Mouse (Mus musculus) liver, adult 2 months (tissue): ENCODE data around the gene Pax6. TPM values are rescaled to one million over a fixed set of nuclear protein-coding genes. Genes with fewer than 3 reads are reported as not detected.

Experiments
- DNase-seq: peaks from one replicate; pipeline ENCODE4 v3.0.0-alpha.2; 2011; ENCODE audit warnings: low read depth, low spot score; ENCODE audit errors: extremely low read depth
- H3K27ac ChIP-seq: fragments of 200-500 bp; replicated peaks from 2 replicates; pipeline ENCODE4 v1.5.1; 2012; ENCODE audit warnings: low read depth, mild to moderate bottlenecking, control low read depth, inconsistent platforms, low read length; ENCODE audit not compliant: insufficient read depth
- H3K27me3 ChIP-seq: fragments of 200-500 bp; 2 replicates; pipeline ENCODE4 v1.6.1; 2012; ENCODE audit warnings: mild to moderate bottlenecking, moderate library complexity, low read length, inconsistent platforms; ENCODE audit not compliant: control insufficient read depth, insufficient read depth
- H3K36me3 ChIP-seq: fragments of 200-500 bp; 2 replicates; pipeline ENCODE4 v1.6.1; 2012; ENCODE audit warnings: low read length, inconsistent platforms; ENCODE audit not compliant: control insufficient read depth, insufficient read depth
- H3K4me1 ChIP-seq: fragments of 200-500 bp; 2 replicates; pipeline ENCODE4 v1.6.1; 2011; ENCODE audit warnings: low read length; ENCODE audit not compliant: control insufficient read depth, insufficient read depth
- H3K4me3 ChIP-seq: fragments of 200-500 bp; 2 replicates; pipeline ENCODE4 v1.5.1; 2011; ENCODE audit warnings: low read depth, mild to moderate bottlenecking, control low read depth, low read length, moderate library complexity; ENCODE audit not compliant: insufficient read depth
- H3K79me2 ChIP-seq: fragments of 200-500 bp; 2 replicates; pipeline ENCODE4 v1.6.1; 2012; ENCODE audit warnings: inconsistent platforms, mild to moderate bottlenecking, low read length, moderate library complexity; ENCODE audit not compliant: control insufficient read depth, insufficient read depth
- H3K9ac ChIP-seq: fragments of 200-500 bp; 2 replicates; pipeline ENCODE4 v1.6.1; 2012; ENCODE audit warnings: low read depth, mild to moderate bottlenecking, control low read depth, inconsistent platforms, low read length
- CTCF ChIP-seq: fragments of 200-500 bp; IDR thresholded peaks from 2 replicates; pipeline ENCODE4 v1.5.1; 2011; ENCODE audit warnings: low read depth, low read length, control low read depth
- POLR2A ChIP-seq: fragments of 200-500 bp; IDR thresholded peaks from 2 replicates; pipeline ENCODE4 v1.6.1; 2011; ENCODE audit warnings: low read length, control low read depth; ENCODE audit not compliant: insufficient read depth; ENCODE audit errors: extremely low read depth
- WGBS: fragments of 180-500 bp; shearing (Covaris S2); methylation state at CpG from one replicate; pipeline ENCODE4 v1.1.7; 2018; 5-methylcytosine and 5-hydroxymethylcytosine counted together
- polyA plus RNA-seq: library from polyadenylated mRNA; depleted of rRNA; stranded (reverse); fragments of >200 nt; gene quantifications from 2 replicates; pipeline ENCODE4 v1.2.3, GENCODE M21; 2012; rRNA removed
- total RNA-seq: library from RNA; depleted of rRNA; stranded (reverse); fragments of >200 nt; gene quantifications from 2 replicates; pipeline ENCODE4 v1.2.3, GENCODE M21; 2014; rRNA removed

Gene Pax6
- total RNA-seq (not detected in 2 replicates), polyA plus RNA-seq (not detected in 2 replicates)

- H3K27me3 ChIP-seq = peaks cover 38% of the 10 kb centered on the region
- H3K36me3 ChIP-seq = no peaks in the 10 kb centered on the region
- peaks cover 2% of the 10 kb centered on the region for H3K4me1 ChIP-seq
- TF ChIP-seq CTCF = no peak
- TF ChIP-seq POLR2A = no peak
- H3K4me3 ChIP-seq = no peak within 1 kb of the TSS
- DNase-seq = no peak
- H3K27ac ChIP-seq = no peak within 1 kb of the TSS
- 4% methylated on average over 44 of the region's 44 CpGs for WGBS
- H3K9ac ChIP-seq = no peak within 1 kb of the TSS
- H3K79me2 ChIP-seq = no peaks in the 10 kb centered on the region
These were observed at the start of gene Pax6 for GRCm38 (mm10) chr2:105668271-105669270. Gene Pax6, plus strand, starts transcription at chr2:105668900.

- Histone ChIP-seq H3K79me2 (no peaks in the 10 kb centered on the region), H3K4me3 (no peak overlapping the region), H3K9ac (no peak overlapping the region), H3K4me1 (no peaks in the 10 kb centered on the region), H3K27ac (no peak overlapping the region), H3K36me3 (no peaks in the 10 kb centered on the region), H3K27me3 (no peaks in the 10 kb centered on the region; the same call in 1 of the 2 replicates)
- TF ChIP-seq POLR2A (no peak), CTCF (no peak)
- 72% methylated on average over 2 of the region's 2 CpGs for WGBS
- no peak for DNase-seq
These were observed 19.8 kb upstream of the Pax6 start for GRCm38 (mm10) chr2:105648933-105649332.

- no peak for TF ChIP-seq POLR2A
- no peak for TF ChIP-seq CTCF
- 80% methylated on average over 8 of the region's 8 CpGs for WGBS
- Histone ChIP-seq H3K79me2 (no peaks in the 10 kb centered on the region), H3K9ac (no peak overlapping the region), H3K27ac (no peak overlapping the region), H3K4me1 (no peaks in the 10 kb centered on the region), H3K27me3 (peaks cover 16% of the 10 kb centered on the region), H3K36me3 (no peaks in the 10 kb centered on the region), H3K4me3 (no peak overlapping the region)
- DNase-seq = no peak
These were observed 12.2 kb upstream of the Pax6 start for GRCm38 (mm10) chr2:105656456-105656855.

GRCm38 (mm10) chr2:105659350-105659749, 9.3 kb upstream of the Pax6 start:
- H3K79me2 ChIP-seq = no peaks in the 10 kb centered on the region
- DNase-seq = no peak
- 10% methylated on average over 9 of the region's 9 CpGs for WGBS
- no peak overlapping the region for H3K4me3 ChIP-seq
- no peak overlapping the region for H3K27ac ChIP-seq
- H3K9ac ChIP-seq = no peak overlapping the region
- no peak for TF ChIP-seq CTCF
- no peak for TF ChIP-seq POLR2A
- peaks cover 27% of the 10 kb centered on the region for H3K27me3 ChIP-seq
- no peaks in the 10 kb centered on the region for H3K36me3 ChIP-seq
- H3K4me1 ChIP-seq = no peaks in the 10 kb centered on the region

GRCm38 (mm10) chr2:105659926-105660873, 8.5 kb upstream of the Pax6 start:
- Histone ChIP-seq H3K9ac (no peak overlapping the region), H3K4me3 (no peak overlapping the region), H3K79me2 (no peaks in the 10 kb centered on the region), H3K27ac (no peak overlapping the region), H3K4me1 (no peaks in the 10 kb centered on the region), H3K36me3 (no peaks in the 10 kb centered on the region), H3K27me3 (peaks cover 27% of the 10 kb centered on the region)
- no peak for TF ChIP-seq CTCF
- TF ChIP-seq POLR2A = no peak
- DNase-seq = no peak
- 6% methylated on average over 41 of the region's 41 CpGs for WGBS
